Mouse (Mus musculus) lung, postnatal 25 days (tissue): ENCODE data around the gene Ppp6r2.

ENCODE experiments used
- DNase-seq: peaks from one replicate; pipeline ENCODE4 v3.0.0; 2022; ENCODE audit warnings: low spot score

Ppp6r2 gene

DNA sequence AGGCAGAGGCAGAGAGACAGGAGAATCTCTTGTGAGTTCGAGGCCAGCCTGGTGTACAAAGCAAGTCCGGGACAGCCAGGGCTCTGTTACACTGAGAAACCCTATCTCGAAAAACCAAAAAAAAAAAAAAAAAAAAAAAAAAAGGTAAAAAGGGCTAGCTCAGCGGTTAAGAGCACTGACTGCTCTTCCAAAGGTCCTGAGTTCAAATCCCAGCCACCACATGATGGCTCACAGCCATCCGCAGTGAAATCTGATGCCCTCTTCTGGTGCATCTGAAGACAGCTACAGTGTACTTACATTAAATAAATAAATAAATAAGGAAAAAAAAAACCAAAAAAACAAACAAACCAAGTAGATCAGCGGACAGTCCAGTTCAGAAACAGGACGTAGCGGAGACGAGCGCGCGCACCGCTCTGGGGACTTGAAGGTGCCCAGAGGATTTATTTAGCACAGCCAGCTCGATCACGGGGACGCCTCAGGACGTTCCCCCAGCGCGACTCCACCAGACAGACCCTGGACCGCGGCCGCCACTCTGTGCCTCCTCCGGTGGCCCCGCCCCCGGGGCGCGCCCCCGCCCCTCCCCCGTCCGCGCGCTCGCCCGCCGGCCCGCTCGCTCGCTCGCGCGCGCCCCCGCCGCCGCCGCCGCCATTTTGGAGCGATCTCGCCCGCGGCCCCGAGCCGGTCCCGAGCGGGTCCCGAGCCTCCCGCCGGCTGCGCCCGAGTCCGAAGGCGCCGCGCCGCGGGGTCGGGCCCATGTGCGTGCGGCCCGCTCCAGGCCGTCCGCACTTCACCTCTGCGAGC lies at the start of gene Ppp6r2:
TSS of gene Ppp6r2 (plus strand) at position 639 of the 801 bp plus-strand sequence.
- DNase-seq, result peak; percentile 64

- DNase-seq, result no peak
These were observed 45.9 kb upstream of the Ppp6r2 start for GRCm38 (mm10) chr15:89165478-89165877.

- no peak for DNase-seq
These were observed 42.4 kb upstream of the Ppp6r2 start for GRCm38 (mm10) chr15:89168922-89169321.

GRCm38 (mm10) chr15:89169431-89169830 lies 41.9 kb upstream of the Ppp6r2 start:
- DNase-seq, result peak; percentile 93

GRCm38 (mm10) chr15:89170102-89170501 lies 41.3 kb upstream of the Ppp6r2 start:
- peak; percentile 70 for DNase-seq

DNA sequence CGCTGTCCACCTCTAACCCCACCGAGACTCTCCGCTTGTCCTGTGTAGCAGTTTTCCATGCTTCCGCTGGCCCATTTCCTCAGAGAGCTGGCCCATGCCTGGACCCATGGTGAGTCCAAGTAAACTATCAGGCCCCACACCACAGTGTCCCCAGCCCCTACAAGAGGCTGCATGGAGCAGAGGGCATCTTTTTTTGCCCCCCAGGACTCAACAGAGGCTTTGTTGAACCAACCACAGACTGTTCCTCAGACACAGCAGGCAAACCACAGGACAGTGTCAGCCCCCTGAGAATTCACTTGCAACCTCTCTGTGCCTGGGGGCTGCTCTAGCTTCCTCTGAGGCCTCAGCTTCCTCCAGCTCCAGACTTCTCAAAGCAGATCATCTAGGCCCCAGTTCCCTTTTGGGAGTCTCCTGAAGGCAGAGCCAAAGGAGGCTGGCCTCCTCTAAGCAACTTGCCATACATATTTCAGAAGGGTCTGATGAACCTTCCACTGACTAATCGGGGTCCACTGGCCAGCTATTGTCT lies 39.8 kb upstream of the Ppp6r2 start:
- no peak for DNase-seq

DNA sequence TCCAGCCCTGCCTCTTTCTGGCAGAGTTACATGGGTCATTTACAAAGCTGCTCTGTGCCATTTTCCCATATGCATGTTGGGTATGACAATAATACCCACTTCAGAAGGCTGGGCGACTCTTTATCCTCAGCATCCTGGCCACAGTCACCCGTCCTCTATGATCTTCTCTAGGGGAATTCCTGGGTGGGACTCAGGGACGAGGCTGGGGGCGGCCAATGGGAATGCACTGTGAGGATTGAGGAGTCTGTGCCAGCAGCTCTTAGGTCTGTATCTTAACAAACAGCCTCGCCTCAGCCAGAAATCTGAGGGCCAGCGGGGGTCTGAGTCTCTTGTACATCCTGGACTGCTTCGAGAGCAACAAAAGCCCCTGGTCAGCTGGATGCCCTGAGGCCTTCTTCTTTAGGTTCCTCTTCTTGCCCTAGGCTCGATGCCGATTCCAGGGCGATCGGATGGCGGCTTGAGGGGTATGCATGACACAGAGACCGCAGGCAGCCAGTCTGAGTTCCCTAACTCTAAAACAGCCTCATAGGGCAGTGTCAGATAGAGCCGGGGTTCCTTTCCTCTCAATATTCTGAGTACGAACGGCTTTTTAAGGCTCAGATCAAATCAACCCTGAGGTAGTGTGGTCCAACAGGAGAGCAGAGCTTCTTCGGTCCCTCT lies 38.9 kb upstream of the Ppp6r2 start:
- DNase-seq, result no peak

DNA sequence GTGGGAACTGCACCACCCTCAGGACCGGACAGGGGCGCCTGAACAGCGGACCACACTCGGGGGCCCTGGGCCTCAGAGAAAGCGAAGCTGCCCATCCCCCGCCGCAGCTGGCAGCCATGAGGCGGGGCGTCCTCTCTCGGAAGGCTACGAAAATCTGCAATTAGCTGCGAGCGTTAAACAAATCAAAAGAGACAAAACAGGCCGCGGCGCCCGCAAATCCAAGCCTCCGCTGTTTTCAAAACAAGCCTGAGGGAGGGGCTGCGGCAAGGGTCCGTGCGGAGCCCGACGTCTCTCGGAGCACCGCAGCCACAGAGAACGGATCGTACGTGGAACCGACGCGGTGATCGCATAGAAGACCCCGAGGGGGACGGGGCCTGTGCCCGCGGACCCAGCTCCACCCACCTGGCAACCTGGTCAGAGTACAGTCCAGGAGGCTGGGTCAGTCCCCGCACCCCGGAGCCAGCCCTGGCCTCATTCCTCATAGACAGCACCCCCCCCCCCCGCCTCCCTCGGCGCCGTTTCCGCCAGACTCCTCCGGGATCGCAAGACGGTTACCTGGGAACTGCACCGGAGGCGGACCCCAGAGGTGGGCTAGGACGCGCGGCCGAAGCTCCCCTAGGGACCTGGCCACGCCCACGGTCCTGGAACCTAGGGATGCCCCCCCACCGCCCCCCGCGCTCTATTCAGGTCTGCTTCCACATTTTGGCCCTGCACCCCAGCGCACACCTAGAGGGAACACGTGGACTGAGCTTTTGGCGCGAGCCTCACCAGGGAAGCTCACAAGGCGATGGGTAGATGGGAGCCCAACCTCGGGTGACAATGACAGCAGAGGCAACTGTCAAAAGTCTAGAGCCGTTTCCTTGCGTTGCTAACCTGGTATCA lies 38.1 kb upstream of the Ppp6r2 start:
- DNase-seq, result no peak

GRCm38 (mm10) chr15:89173906-89174214 lies 37.5 kb upstream of the Ppp6r2 start:
- peak; percentile 75 for DNase-seq

DNA sequence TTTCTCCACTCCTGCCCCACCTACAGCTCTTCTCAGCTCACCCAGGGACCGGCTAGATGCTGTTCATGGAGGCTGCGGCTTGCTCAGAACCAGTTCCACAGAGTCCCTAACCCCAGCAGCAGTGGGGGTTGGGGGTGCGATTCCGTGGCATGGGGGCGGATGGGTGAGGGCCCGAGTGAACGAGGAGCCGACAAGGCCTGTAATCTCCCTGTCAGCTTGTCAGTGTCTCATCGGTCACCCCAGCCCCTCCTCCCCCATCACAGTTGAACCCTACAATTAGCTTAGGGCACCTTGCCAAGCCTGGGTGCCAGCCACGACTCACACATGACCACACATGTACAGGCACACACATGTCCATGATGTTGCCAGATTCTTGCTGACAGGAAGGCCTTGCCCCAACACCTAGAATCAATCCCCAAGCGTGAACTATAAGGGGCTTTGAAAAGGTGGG lies 36.4 kb upstream of the Ppp6r2 start:
- no peak for DNase-seq

DNA sequence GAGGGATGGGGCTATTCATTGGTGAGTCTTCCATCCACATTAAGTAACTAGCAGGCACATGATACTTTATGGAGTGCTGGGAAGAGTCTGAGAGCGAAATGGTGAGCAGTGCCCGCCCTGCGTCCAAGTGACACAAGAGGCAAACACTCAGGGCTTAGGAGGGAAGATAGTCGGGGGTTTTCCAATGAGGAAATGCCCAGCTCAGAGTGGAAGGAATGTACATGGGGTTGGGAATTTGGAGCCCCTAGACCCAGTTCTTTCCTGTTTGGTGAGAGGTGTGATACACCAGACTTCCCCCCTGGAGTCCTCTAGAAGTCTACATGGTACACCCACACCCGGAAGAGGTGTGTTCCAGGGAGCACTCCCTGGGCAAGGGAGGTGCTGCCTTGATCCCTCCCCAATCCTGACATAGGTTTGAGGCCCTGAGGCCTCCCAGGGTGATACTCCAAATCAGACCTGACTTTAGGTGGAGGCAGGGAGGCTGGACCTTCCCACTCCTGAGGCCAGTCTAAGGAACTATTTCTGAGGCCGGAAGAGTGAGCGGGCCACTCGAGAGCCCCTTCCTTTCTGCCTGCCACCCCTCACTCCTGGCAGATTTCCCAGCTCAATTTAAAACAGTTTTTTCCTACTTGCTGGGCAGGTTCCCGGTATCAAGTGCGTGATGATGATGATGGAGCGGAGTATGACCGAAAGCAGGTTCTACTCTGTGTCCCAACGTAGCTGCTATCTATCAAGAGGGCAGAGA lies 35.8 kb upstream of the Ppp6r2 start:
- DNase-seq, result no peak

DNA sequence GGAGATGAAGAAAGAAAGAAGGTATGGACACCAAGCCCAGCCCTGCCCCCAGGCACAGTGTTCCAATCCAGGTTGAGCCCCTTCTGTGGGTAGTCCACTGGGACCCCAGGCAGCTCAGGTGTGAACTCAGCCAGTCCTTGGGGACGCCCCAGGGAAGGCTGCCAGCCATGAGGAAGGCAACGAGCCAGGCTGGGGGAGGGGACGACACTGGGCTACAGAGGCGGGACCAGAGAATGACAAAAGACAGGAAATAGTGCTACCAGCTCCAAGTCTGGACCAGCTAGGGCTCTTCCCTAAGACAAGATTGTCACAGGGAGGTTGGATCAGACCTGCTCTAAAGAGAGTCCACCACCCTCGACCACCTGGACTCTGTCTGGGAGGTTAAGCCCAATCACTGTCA lies 34.2 kb upstream of the Ppp6r2 start:
- DNase-seq, result peak; percentile 92

- no peak for DNase-seq
These were observed 33.6 kb upstream of the Ppp6r2 start for GRCm38 (mm10) chr15:89177576-89178259.

GRCm38 (mm10) chr15:89178260-89178860 lies 33.0 kb upstream of the Ppp6r2 start:
- no peak for DNase-seq

DNA sequence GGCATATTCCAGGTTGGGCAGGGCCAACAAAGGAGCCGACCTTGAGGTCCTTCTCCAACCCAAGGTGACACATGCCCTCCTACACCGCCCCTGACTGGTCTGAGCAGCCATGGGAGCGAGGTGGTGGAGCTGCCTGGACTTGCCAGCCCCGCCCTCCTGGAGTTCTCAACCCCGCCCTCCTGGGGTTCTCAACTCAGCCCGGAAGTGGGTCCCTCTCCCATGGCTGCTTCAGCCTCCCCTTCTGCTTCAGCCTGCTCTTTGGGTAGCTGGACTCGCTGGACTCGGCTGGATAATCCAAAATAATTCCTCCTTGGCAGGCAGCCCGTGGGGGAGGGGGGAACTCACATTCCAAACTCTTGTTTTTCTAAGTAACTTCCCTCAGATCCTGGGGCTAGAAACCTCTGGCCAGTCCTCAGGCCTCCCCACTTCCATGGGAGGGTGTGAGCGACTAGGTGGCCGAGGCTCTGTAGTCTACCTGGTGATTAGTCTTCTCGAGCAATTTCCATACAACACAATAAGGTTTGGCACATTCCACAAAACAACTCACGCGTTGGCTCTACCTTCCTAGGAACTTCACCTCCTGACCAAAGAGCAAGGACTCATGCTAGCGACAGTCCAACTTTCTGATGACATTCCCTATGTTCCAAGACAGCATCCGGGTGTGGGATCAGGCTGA lies 32.3 kb upstream of the Ppp6r2 start:
- DNase-seq, result peak; percentile 87

DNA sequence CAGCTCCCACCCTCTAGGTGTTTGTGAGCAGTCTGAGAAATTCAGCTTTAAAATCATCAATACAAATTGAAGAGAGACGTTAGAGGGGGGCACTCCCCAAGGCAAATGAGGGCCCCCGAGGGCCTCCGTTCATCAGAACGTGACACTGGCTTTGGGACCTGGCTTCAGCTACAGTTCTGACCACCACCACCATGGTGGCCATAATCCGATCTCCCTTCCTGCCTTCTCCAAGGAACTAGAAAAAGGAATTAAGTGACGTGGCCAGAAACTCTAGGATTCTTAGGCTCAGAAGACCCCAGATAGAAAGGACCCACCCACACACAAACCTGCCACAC lies 31.8 kb upstream of the Ppp6r2 start:
- DNase-seq, result no peak

- DNase-seq, result no peak
These were observed 31.2 kb upstream of the Ppp6r2 start for GRCm38 (mm10) chr15:89180081-89180541.

GRCm38 (mm10) chr15:89180571-89181229 lies 30.7 kb upstream of the Ppp6r2 start, which contains the start of gene Plxnb2:
Gene Plxnb2, minus strand, starts transcription at chr15:89180788.
- DNase-seq, result peak; percentile 79

- no peak for DNase-seq
These were observed 29.6 kb upstream of the Ppp6r2 start for GRCm38 (mm10) chr15:89181561-89182270.
